Mouse (Mus musculus) stomach, postnatal 0 days (tissue): ENCODE data around the gene Tex38. TPM values are rescaled to one million over a fixed set of nuclear protein-coding genes. Genes with fewer than 3 reads are reported as not detected.

Experiments
- ATAC-seq: fragments of 200-750 bp; cut with Nextera tagmentation; 2 replicates; pipeline ENCODE4 v1.8.0; 2017; ENCODE audit not compliant: low FRiP score, low TSS enrichment
- DNase-seq: peaks from one replicate; pipeline ENCODE4 v3.0.0-alpha.2; 2016; ENCODE audit warnings: low spot score
- H3K27ac ChIP-seq: fragments of 300-500 bp; sonication (generic); replicated peaks from 2 replicates; pipeline ENCODE4 v1.5.1; 2014; ENCODE audit warnings: mild to moderate bottlenecking, control low read depth
- H3K27me3 ChIP-seq: fragments of 300-500 bp; sonication (generic); 2 replicates; pipeline ENCODE4 v1.6.1; 2014; ENCODE audit warnings: low read length; ENCODE audit not compliant: control insufficient read depth, insufficient read depth
- H3K36me3 ChIP-seq: fragments of 300-500 bp; sonication (generic); 2 replicates; pipeline ENCODE4 v1.6.1; 2014; ENCODE audit warnings: low read length, mixed read lengths; ENCODE audit not compliant: control insufficient read depth, insufficient read depth
- H3K4me1 ChIP-seq: fragments of 300-500 bp; sonication (generic); replicated peaks from 2 replicates; pipeline ENCODE4 v1.6.1; 2014; ENCODE audit warnings: antibody characterized with exemption; ENCODE audit not compliant: control insufficient read depth, insufficient read depth
- H3K4me2 ChIP-seq: fragments of 300-500 bp; sonication (generic); replicated peaks from 2 replicates; pipeline ENCODE4 v1.6.1; 2014; ENCODE audit warnings: low read depth, mild to moderate bottlenecking, control low read depth, moderate library complexity
- H3K4me3 ChIP-seq: fragments of 300-500 bp; sonication (generic); 2 replicates; pipeline ENCODE4 v1.5.1; 2014; ENCODE audit warnings: low read depth, low read length, control low read depth
- H3K9ac ChIP-seq: fragments of 300-500 bp; sonication (generic); 2 replicates; pipeline ENCODE4 v1.6.1; 2014; ENCODE audit warnings: mild to moderate bottlenecking, low read length, control low read depth, mixed read lengths
- H3K9me3 ChIP-seq: fragments of 300-500 bp; sonication (generic); 2 replicates; pipeline ENCODE4 v1.6.1; 2016; ENCODE audit warnings: low read length; ENCODE audit not compliant: control insufficient read depth
- CTCF ChIP-seq: IDR thresholded peaks from 2 replicates; pipeline ENCODE4 v1.5.1; 2016; ENCODE audit warnings: antibody characterized with exemption, low read depth, mild to moderate bottlenecking, moderate library complexity
- EP300 ChIP-seq: optimal IDR thresholded peaks from 2 replicates; pipeline ENCODE3; 2016; ENCODE audit warnings: antibody characterized with exemption
- WGBS: fragments of 180-500 bp; shearing (Covaris S2); extraction: QIAGEN DNeasy Blood & Tissue Kit; methylation state at CpG from one replicate; pipeline ENCODE4 v1.1.7; 2014; 5-methylcytosine and 5-hydroxymethylcytosine counted together
- polyA plus RNA-seq: library from polyadenylated mRNA; unstranded; fragments of >200 nt; fragmentation: Nextera tagmentation; extraction: Ambion mirVana; gene quantifications from 2 replicates; pipeline ENCODE4 v1.2.1, GENCODE M21; 2015

The Tex38 gene
- polyA plus RNA-seq, 1 experiment from 2014 or later: 0.21 TPM

DNA sequence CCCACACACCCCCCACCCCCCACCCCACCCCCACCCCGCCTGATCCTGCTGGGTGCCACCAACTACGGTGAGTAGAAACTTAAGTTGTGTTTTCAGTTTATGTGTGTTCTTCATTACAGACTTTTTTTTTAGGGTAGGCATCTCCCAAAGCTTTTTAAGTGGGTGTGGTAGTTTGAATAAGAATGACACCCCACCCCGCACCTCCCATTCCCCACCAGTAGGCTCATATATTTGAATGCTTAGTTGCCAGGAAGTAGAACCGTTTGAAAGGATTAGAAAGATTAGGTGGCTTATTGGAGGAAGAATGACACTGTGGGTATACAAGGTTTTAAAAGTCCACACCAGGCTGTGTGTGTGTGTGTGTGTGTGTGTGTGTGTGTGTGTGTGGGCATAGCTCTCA is 31.5 kb upstream of the Tex38 start:
- Histone ChIP-seq H3K9ac (no peak overlapping the region), H3K27ac (no peak overlapping the region), H3K4me3 (no peak overlapping the region), H3K36me3 (peaks cover 6% of the 10 kb centered on the region), H3K4me1 (no peaks in the 10 kb centered on the region), H3K9me3 (no peaks in the 10 kb centered on the region), H3K4me2 (no peak overlapping the region), H3K27me3 (no peaks in the 10 kb centered on the region)
- no peak for DNase-seq
- WGBS: 75% methylated on average over 4 of the region's 4 CpGs
- ATAC-seq: no peak
- TF ChIP-seq EP300: no peak
- TF ChIP-seq CTCF: no peak

DNA sequence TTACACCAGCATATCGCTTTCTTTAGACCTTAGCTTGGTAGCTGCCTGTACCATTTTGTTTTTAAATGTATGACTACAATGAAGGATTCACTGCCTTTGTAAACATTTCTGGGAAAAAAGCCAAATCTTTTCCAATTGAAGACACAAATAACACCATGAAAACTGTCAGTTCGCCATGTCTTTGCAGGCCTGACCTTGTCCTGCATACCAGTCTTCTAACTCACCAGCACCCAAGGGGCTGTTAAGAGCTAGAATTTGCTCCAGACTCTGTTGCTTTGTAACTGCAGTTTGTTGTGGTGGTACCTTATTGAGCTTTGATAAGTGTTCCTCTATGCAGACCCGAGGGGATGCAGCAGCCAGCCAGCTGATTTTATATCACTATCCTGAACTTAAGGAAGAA is 19.2 kb upstream of the Tex38 start:
- WGBS: 66% methylated on average over 3 of the region's 3 CpGs
- Histone ChIP-seq H3K36me3 (peaks cover 7% of the 10 kb centered on the region), H3K4me3 (no peak overlapping the region), H3K4me1 (no peaks in the 10 kb centered on the region), H3K9me3 (no peaks in the 10 kb centered on the region), H3K27ac (no peak overlapping the region), H3K9ac (no peak overlapping the region), H3K27me3 (no peaks in the 10 kb centered on the region), H3K4me2 (no peak overlapping the region)
- DNase-seq: no peak
- ATAC-seq: no peak
- no peak for TF ChIP-seq EP300
- TF ChIP-seq CTCF: no peak

- no peaks in the 10 kb centered on the region for H3K9me3 ChIP-seq
- H3K4me1 ChIP-seq: no peaks in the 10 kb centered on the region
- TF ChIP-seq EP300 (no peak), CTCF (no peak)
- no peaks in the 10 kb centered on the region for H3K27me3 ChIP-seq
- H3K9ac ChIP-seq: no peak overlapping the region
- DNase-seq (no peak), ATAC-seq (no peak)
- no peak overlapping the region for H3K4me2 ChIP-seq
- no peak overlapping the region for H3K27ac ChIP-seq
- no peak overlapping the region for H3K4me3 ChIP-seq
- WGBS: 69% methylated on average over 3 of the region's 3 CpGs
- H3K36me3 ChIP-seq: peaks cover 9% of the 10 kb centered on the region
Measured at GRCm38 (mm10) chr4:115795360-115795759, 14.5 kb upstream of the Tex38 start.

DNA sequence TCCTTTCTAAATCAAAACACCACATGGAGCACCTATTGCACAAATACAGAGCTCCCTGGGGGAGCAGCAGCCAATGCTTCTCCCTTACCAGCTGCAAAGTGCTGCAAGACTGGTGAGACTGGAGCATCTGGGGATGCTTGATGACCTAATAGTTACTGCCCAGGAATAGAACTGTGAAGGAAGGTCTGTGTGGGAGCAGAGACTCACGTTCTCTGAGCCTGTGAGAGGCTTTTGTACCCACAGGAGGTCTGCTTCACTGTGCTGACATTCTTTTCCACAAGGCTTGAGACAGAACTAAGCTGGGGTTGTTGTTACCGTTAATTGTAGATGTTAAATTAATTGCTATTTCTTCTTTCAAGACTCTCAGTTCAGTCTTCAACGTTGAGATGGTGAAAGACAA is 10.0 kb upstream of the Tex38 start:
- WGBS: 75% methylated on average over 3 of the region's 3 CpGs
- DNase-seq (no peak), ATAC-seq (no peak)
- TF ChIP-seq CTCF (no peak), EP300 (no peak)
- Histone ChIP-seq H3K27me3 (no peaks in the 10 kb centered on the region), H3K4me2 (no peak overlapping the region), H3K4me3 (no peak overlapping the region), H3K4me1 (no peaks in the 10 kb centered on the region), H3K9me3 (no peaks in the 10 kb centered on the region), H3K9ac (no peak overlapping the region), H3K36me3 (peaks cover 5% of the 10 kb centered on the region; the same call in 1 of the 2 replicates), H3K27ac (no peak overlapping the region)

GRCm38 (mm10) chr4:115785511-115786034 is 4.8 kb upstream of the Tex38 start:
- Histone ChIP-seq H3K27me3 (no peaks in the 10 kb centered on the region), H3K36me3 (0 out of 2 replicates have a peak, but pooled peaks cover 2% of the 10 kb centered on the region), H3K9ac (peak overlapping the region; percentile 79), H3K27ac (no peak overlapping the region; the same call in 1 of the 2 replicates), H3K4me3 (peak overlapping the region; percentile 75), H3K4me2 (peak overlapping the region; percentile 67), H3K9me3 (no peaks in the 10 kb centered on the region), H3K4me1 (no peaks in the 10 kb centered on the region)
- TF ChIP-seq EP300: no peak
- no peak for TF ChIP-seq CTCF
- DNase-seq (no peak), ATAC-seq (no peak)
- WGBS: 36% methylated on average over 7 of the region's 7 CpGs

DNA sequence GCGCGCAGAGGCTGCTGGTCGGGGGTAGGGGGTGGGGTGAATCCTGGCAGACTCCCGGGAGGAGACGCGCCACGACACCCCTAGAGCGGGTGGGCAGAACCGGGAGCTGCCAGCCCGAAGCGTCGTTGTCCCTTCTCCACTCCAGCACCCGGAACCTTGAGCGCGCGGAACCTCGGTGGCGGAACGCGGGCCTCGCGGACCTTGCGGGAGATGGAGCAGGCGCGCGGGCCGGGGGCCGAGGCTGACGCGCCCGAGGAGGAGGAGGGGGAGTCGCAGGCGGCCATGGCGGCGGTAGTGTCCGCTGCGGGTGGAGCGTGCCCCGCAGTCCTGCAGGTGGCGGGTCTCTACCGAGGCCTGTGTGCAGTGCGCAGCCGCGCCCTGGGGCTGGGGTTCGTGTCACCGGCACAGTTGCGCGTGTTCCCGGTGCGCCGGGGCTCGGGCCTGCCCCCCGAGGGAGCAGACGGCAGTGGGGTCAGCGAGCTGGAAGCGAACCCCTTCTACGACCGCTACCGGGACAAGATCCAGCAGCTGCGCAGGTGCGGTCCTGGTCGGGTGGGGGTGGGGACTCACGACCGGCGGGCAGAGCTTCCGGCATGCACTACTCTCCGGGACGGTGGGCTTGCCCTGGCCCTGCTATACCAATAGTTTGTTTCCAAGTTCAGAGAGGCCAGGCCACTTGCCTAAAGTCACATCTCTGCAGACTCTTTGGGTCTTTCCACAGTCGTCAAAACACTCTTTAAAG is 4.1 kb upstream of the Tex38 start, which contains the start of gene Atpaf1:
Gene Atpaf1 (plus strand): TSS at position 44 of the 742 bp plus-strand sequence.
- H3K9ac ChIP-seq: peak within 1 kb of the TSS; percentile 79
- no peaks in the 10 kb centered on the region for H3K9me3 ChIP-seq
- ATAC-seq: peak; percentile 88
- WGBS: under 1% methylated on average over 66 of the region's 69 CpGs
- H3K4me2 ChIP-seq: peak within 1 kb of the TSS; percentile 67
- peak within 1 kb of the TSS; percentile 75 for H3K4me3 ChIP-seq
- TF ChIP-seq EP300 (no peak), CTCF (peak; percentile 50)
- no peaks in the 10 kb centered on the region for H3K27me3 ChIP-seq
- H3K36me3 ChIP-seq: no peaks in the 10 kb centered on the region
- peak; percentile 79 for DNase-seq
- H3K4me1 ChIP-seq: no peaks in the 10 kb centered on the region
- peak within 1 kb of the TSS; percentile 81 for H3K27ac ChIP-seq
